Mouse (Mus musculus) left cerebral cortex, adult 18-20 months (tissue): Measurements from ENCODE around the gene Slc23a2. TPM values are rescaled to one million over a fixed set of nuclear protein-coding genes. Genes with fewer than 3 reads are reported as not detected.

ENCODE experiments used
- DNase-seq, 2 experiments: peaks; one replicate each; pipeline ENCODE4 v3.0.0; 2021 to 2022; ENCODE audit warnings: low spot score in 2 of 2, mixed read lengths in 1 of 2
- total RNA-seq, 2 experiments: library from RNA; stranded (reverse); gene quantifications; 2 replicates each; pipeline ENCODE4 v1.2.3; 2021

Slc23a2 gene
- total RNA-seq, 2 experiments from 2014 or later: 137 to 143 TPM

GRCm38 (mm10) chr2:132051798-132052197, 93.1 kb downstream of the Slc23a2 start:
- DNase-seq: no peak

GRCm38 (mm10) chr2:132049921-132050320, 95.0 kb downstream of the Slc23a2 start:
- no peak for DNase-seq

DNA sequence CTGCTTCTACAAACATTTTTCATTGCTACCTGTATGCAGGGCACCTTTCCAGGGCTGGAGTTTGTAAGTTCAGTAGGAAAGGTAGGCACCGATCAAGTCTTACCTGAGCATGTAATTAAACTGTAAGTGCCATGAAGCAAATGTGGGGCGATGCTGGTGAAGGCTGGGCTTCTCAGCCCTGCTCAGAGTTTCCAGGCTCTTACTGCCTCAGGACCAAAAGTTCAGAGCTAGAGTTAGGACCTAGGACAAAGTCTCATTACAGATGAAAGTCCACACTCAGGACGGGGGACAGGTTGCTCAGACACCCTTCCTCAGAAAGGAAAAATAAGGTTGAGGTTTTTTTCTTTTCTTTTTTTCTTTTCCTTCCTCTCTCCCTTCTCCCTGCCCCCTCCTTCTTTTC, 95.4 kb downstream of the Slc23a2 start:
- DNase-seq: no peak

DNA sequence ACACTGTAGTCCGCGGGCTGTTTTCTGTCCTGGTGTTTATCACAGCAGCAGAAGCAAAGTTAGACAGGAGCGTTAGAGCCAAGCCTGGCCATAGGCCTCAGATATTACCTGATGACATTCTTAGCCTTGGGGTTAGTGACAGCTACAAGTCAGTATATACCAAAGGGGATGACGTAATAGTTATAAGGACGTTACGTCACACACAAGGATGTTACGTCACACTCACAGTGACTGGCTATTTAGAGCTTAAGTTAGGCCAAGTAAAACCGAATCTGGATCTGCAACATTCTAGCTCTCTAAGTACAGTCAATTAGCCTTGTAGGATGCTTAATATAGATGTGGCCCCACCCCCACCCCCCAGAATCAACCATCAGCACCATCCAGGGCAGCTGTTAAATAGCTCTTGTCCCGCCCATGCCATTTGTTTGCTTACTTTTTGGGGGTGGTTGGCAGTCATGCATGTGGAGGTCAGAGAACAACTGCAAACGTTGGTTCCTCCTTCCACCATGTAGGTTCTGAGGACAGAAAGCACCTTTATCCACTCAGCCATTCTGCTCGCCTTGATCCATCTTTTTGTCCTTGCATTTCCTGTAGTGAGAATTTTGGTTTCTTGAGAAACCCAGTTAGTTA, 96.7 kb downstream of the Slc23a2 start:
- no peak for DNase-seq

DNA sequence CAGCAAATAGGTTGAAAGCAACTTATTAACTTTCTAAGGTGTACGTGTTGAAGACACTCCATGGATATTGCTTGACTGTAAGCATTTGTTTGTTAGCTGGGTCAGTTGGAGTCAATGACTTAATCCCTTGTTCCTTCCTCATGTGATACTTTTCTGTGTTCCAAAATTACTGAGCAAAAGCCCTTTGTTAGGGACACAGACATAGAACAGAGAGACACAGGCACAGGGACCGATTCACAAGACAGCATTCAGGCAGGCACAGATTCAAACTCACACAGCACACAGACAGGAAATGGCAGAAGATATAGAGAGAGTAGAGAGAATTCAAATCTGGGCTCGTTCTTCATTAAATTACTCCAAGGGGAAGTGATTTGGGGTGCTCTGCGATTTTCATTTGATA, 97.5 kb downstream of the Slc23a2 start:
- no peak for DNase-seq

DNA sequence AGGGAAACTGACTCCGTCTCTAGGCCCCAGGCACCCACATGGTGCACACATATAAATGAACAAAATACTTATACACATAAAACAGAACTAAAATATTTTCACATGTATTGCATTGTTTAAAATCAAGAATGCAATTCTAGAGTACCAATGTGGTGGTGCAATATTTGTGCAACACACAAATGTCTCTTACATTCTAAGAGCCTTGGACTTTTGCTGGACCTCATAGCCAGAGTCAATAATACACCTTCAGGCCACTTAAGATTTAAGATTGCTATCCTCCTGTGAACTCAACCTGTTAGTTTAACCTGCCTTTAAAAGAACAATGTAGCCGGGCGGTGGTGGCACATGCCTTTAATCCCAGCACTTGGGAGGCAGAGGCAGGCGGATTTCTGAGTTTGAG, 98.2 kb downstream of the Slc23a2 start:
- DNase-seq: no peak

GRCm38 (mm10) chr2:132044320-132045274, 100.3 kb downstream of the Slc23a2 start:
- no peak for DNase-seq

DNA sequence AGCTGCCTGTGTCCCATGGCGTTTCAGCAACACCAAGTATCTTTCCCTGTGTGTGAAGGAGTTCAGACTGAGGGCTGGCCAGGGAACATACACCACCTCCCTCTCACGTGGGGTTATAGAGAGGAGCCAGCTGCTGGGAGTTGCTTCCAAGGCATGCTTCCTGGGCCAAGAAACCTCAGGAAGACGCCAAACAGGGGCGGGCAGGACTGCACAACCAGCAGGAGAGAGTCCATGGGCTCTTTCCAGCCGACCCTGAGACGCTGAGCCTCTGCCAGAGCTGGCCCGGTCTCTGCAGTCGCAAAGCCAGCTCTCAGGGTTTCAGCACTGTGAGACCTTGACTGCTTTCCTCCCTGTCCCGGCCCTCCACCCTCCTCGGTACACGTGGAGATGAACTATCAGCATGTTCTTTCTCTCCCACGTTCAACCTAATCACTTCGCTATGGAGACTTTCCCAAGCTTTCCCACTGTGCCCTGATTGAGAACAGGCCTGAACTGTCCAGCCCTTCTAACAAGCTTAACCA, 101.7 kb downstream of the Slc23a2 start:
- DNase-seq: peak; percentile 39 to 43

DNA sequence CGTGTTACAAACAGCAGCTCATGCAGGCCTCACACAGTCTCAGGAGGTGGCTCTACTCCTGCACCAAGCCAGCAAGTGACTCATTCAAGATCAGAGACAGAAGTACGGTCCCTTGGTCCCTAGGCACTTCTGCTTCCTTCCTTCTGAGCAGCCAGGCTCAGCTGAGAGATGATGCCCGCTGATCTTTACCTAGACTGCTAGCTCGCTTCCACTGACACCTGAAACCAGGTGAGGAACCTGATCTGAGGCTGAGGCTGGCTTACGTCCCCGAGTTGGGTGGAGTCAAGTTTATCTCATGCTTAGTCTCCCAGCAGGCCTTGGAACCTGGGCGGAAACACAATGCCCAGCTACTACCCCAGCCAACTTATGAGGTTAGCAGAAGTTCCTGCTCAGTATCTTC, 105.0 kb downstream of the Slc23a2 start:
- DNase-seq: no peak

GRCm38 (mm10) chr2:132036326-132036725, 108.6 kb downstream of the Slc23a2 start:
- DNase-seq: no peak

DNA sequence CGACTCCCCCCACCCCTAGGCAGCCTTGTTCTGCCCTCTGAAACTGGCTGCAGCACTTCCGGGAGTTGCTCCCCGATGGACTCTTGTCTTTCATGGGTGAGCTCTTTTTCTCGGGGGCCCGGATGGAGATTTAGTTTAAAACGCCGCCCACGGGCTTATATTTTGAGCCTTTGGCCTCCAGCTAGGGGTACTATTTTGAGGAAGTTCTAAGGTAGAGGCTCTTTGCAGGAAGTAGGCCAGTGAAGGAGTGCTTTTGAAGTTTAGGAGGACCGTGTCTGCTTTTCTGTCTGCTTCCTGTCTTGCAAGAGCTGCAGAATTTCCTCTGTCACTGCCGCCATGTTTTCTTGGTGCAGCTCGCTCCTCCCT, 109.5 kb downstream of the Slc23a2 start:
- DNase-seq: no peak

DNA sequence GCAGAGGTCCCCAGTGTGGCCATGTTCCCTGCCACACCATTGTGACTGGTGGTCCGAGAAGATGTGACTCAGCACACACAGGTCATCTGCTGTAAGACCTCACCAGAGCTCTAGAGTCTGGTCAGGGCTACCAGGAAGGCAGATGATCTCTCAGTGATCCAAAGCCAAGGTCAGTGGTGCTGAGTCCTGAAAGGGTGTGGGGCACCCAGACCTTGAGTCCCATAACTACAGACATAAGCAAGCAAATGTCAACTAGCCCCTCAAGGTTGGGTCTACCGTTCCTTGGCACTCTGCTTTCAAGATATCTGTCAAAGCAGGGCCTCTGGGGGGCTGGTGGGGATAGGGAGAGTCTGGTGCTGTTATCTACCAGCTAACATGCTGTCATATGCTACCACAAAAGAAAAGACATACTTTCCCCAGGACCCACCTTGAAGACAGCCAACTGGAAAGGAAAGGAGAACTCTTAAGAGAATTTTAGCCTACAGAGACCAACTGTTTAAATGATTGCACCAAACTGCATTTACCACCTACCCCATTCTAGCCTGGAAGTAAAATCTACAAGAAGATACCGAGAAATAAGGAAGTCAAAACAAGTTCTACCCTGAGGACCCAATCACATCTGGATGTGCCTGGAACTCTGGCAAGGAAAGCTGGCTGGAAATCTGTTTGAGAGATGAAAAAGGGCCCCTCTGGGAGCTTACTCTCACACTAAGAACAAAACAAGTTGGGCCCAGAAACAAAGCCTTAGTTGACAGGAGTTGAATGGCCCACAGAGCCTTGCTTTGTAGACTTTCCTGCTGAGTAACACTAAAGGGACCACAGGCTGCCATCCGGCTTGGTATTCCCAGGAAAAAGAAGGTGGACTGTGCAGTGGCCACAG, 110.1 kb downstream of the Slc23a2 start:
- DNase-seq: no peak

- no peak for DNase-seq
Observed at GRCm38 (mm10) chr2:132031364-132032095, 113.4 kb downstream of the Slc23a2 start.

- peak in 1 of 2 experiments; percentile 27 for DNase-seq
Observed at GRCm38 (mm10) chr2:132030418-132031363, 114.2 kb downstream of the Slc23a2 start.

GRCm38 (mm10) chr2:132029646-132030417, 115.1 kb downstream of the Slc23a2 start, which contains the start of gene Rassf2:
Gene Rassf2, minus strand, starts transcription at chr2:132030258.
- peak; percentile 69 to 75 for DNase-seq

DNA sequence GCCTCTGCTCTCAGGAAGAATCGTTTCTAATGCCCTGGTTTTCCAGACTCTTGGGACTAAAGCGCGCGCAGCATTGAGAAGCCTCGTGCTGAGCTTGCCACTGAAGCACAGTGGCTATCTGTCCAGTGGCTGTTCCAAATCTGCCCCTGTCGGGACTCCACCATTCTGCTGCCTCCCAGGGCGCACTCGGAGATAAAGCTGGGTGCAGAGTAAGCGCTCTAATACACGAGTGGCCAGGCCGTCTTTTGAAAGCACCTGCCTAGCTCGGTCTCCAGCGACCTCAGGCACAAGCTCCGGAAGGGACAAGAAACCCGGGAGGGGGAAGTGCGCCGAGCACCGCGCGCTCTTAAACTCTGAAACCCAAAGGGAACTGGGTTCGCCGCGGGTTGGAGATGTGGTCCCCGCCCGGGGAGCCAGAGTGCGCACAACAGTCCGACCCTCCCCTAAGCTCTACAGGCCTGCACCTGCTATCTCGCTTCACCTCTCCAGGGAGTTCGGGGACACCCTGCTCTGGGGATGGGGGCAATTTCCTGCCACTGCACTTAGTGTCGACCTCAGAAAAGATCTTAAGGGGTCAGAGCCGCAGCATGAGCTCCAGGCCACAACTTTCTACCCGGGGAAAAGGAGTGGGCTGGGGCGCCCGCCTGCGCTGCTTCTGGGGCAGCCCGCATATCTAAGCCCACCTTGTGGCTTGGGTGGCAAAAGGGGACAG, 115.9 kb downstream of the Slc23a2 start:
- DNase-seq: no peak

GRCm38 (mm10) chr2:132028107-132028506, 116.8 kb downstream of the Slc23a2 start:
- DNase-seq: no peak

GRCm38 (mm10) chr2:132027366-132027765, 117.5 kb downstream of the Slc23a2 start:
- DNase-seq: no peak
